Mouse (Mus musculus): ENCODE results near the gene Cxcl14. TPM values are rescaled to one million over a fixed set of nuclear protein-coding genes. Genes with fewer than 3 reads are reported as not detected.

Cxcl14 gene
- polyA plus RNA-seq, 1 experiment from 2014 or later, result 88.1 TPM

DNA sequence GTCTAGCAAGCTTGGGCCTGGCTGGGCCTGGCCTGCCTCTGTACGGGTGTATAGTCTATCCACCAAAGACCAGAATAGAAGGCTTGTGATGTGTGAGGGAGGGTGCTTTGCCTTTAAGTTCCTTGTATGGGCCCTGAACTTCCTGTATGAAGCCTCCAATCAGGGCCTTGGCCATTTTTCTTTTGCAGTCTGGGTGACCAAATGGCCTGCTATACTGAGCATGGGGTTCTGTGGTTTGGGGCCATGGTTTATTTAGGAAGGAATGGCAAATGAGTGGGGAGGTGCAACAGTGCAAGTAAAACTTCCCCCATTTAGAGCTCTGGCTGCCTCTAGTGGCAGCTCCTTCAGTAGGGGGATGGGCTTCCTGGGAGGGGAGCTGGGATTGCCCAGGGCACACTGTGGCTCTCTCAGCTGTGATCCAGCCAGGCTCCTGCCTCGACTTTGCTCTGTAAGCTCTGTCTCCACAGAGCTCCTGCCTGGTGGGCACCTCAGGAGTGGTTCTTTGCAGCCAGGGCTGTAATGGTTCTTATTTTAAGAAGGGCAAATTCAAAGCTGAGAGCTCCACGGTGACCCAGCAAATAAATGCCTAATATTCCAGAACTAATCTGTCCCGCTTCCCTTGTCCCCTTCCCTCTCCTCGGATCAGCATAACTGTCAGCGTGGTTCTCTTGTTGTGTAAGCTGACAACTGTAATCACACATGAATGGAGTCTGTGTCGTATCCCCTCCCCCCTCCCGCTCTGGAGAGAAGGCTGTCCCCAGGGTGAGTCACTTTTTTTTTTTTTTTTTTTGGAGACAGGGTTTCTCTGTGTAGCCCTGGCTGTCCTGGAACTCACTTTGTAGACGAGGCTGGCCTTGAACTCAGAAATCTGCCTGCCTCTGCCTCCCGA lies 38.7 kb upstream of the Cxcl14 start:
- Histone ChIP-seq H3K36me3 (ENCODE audit: insufficient read depth, low read length) (no peaks in the 10 kb centered on the region), H3K4me1 (replicated peaks; ENCODE audit: insufficient read depth, low read length) (no peaks in the 10 kb centered on the region), H3K4me3 (replicated peaks; ENCODE audit: low read depth, low read length) (no peak overlapping the region), H3K4me2 (ENCODE audit: low read length) (no peak overlapping the region), H3K27me3 (ENCODE audit: insufficient read depth, low read length) (no peaks in the 10 kb centered on the region), H3K9me3 (replicated peaks; ENCODE audit: low read length) (no peaks in the 10 kb centered on the region), H3K27ac (no peak overlapping the region), H3K9ac (ENCODE audit: low read depth, low read length) (no peak overlapping the region)
- WGBS, result 62% methylated on average over 10 of the region's 10 CpGs
- ATAC-seq (replicated peaks; ENCODE audit: low FRiP score, low read depth) (no peak), DNase-seq (ENCODE audit: low spot score) (no peak)
- no peak for TF ChIP-seq CTCF (IDR thresholded peaks at IDR 0.05; ENCODE audit: low read depth)

- no peaks in the 10 kb centered on the region for H3K36me3 ChIP-seq (ENCODE audit: insufficient read depth, low read length)
- no peak overlapping the region for H3K27ac ChIP-seq
- no peak overlapping the region for H3K9ac ChIP-seq (ENCODE audit: low read depth, low read length)
- TF ChIP-seq CTCF (IDR thresholded peaks at IDR 0.05; ENCODE audit: low read depth), result no peak
- H3K9me3 ChIP-seq (replicated peaks; ENCODE audit: low read length), result no peaks in the 10 kb centered on the region
- H3K4me2 ChIP-seq (ENCODE audit: low read length), result no peak overlapping the region
- DNase-seq (ENCODE audit: low spot score), result no peak
- no peaks in the 10 kb centered on the region for H3K4me1 ChIP-seq (replicated peaks; ENCODE audit: insufficient read depth, low read length)
- ATAC-seq (replicated peaks; ENCODE audit: low FRiP score, low read depth), result no peak
- 79% methylated on average over 8 of the region's 8 CpGs for whole genome bisulfite sequencing
- H3K4me3 ChIP-seq (replicated peaks; ENCODE audit: low read depth, low read length), result no peak overlapping the region
- H3K27me3 ChIP-seq (ENCODE audit: insufficient read depth, low read length), result no peaks in the 10 kb centered on the region
These were observed 37.9 kb upstream of the Cxcl14 start for GRCm38 (mm10) chr13:56334236-56334635.

- ATAC-seq (replicated peaks; ENCODE audit: low FRiP score, low read depth), result no peak
- TF ChIP-seq CTCF (IDR thresholded peaks at IDR 0.05; ENCODE audit: low read depth), result no peak
These were observed 36.0 kb upstream of the Cxcl14 start for GRCm38 (mm10) chr13:56332356-56332755.

GRCm38 (mm10) chr13:56330603-56331455 lies 34.5 kb upstream of the Cxcl14 start:
- DNase-seq (ENCODE audit: low spot score) (no peak), ATAC-seq (replicated peaks; ENCODE audit: low FRiP score, low read depth) (no peak)
- TF ChIP-seq CTCF (IDR thresholded peaks at IDR 0.05; ENCODE audit: low read depth), result no peak
- Histone ChIP-seq H3K9ac (ENCODE audit: low read depth, low read length) (no peak overlapping the region), H3K4me2 (ENCODE audit: low read length) (no peak overlapping the region), H3K9me3 (replicated peaks; ENCODE audit: low read length) (no peaks in the 10 kb centered on the region), H3K27me3 (ENCODE audit: insufficient read depth, low read length) (no peaks in the 10 kb centered on the region), H3K36me3 (ENCODE audit: insufficient read depth, low read length) (no peaks in the 10 kb centered on the region), H3K4me3 (replicated peaks; ENCODE audit: low read depth, low read length) (no peak overlapping the region), H3K27ac (no peak overlapping the region), H3K4me1 (replicated peaks; ENCODE audit: insufficient read depth, low read length) (no peaks in the 10 kb centered on the region)
- WGBS, result 58% methylated on average over 10 of the region's 10 CpGs

More at GRCm38 (mm10) chr13:56332356-56332755, 36.0 kb upstream of the Cxcl14 start:
- H3K27me3 ChIP-seq (ENCODE audit: insufficient read depth, low read length), result no peaks in the 10 kb centered on the region
- no peaks in the 10 kb centered on the region for H3K36me3 ChIP-seq (ENCODE audit: insufficient read depth, low read length)
- H3K9me3 ChIP-seq (replicated peaks; ENCODE audit: low read length), result no peaks in the 10 kb centered on the region
- H3K4me3 ChIP-seq (replicated peaks; ENCODE audit: low read depth, low read length), result no peak overlapping the region
- DNase-seq (ENCODE audit: low spot score), result no peak
- no peak overlapping the region for H3K9ac ChIP-seq (ENCODE audit: low read depth, low read length)
- no peaks in the 10 kb centered on the region for H3K4me1 ChIP-seq (replicated peaks; ENCODE audit: insufficient read depth, low read length)
- 73% methylated on average over 6 of the region's 6 CpGs for WGBS
- H3K4me2 ChIP-seq (ENCODE audit: low read length), result no peak overlapping the region
- no peak overlapping the region for H3K27ac ChIP-seq

DNA sequence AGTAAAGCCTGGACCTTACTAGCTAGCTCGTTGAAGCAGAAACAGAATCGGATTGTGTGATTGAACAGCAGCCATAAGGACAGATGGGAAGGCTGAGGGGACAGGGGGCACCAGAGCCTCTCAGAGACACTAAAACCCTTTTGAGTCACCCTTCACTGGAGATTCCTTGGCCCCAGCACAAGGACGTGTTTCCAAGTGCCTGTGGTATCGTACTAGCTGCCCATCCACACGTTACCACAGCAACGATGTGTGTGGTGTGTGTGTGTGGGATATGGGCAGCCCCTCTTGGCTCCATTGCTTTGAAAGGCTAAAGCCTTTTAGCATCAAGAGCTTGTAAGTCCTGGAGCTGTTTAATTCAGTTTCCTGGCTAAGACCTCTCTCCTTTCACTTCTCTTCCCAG lies 33.4 kb upstream of the Cxcl14 start:
- Histone ChIP-seq H3K4me3 (replicated peaks; ENCODE audit: low read depth, low read length) (no peak overlapping the region), H3K27ac (no peak overlapping the region), H3K4me1 (replicated peaks; ENCODE audit: insufficient read depth, low read length) (no peaks in the 10 kb centered on the region), H3K9me3 (replicated peaks; ENCODE audit: low read length) (no peaks in the 10 kb centered on the region), H3K36me3 (ENCODE audit: insufficient read depth, low read length) (no peaks in the 10 kb centered on the region), H3K9ac (ENCODE audit: low read depth, low read length) (no peak overlapping the region), H3K27me3 (ENCODE audit: insufficient read depth, low read length) (no peaks in the 10 kb centered on the region), H3K4me2 (ENCODE audit: low read length) (no peak overlapping the region)
- no peak for TF ChIP-seq CTCF (IDR thresholded peaks at IDR 0.05; ENCODE audit: low read depth)
- no peak for ATAC-seq (replicated peaks; ENCODE audit: low FRiP score, low read depth)
- WGBS, result 57% methylated on average over 6 of the region's 6 CpGs
- DNase-seq (ENCODE audit: low spot score), result no peak

- Histone ChIP-seq H3K4me2 (ENCODE audit: low read length) (no peak overlapping the region), H3K9me3 (replicated peaks; ENCODE audit: low read length) (no peaks in the 10 kb centered on the region), H3K9ac (ENCODE audit: low read depth, low read length) (no peak overlapping the region), H3K27me3 (ENCODE audit: insufficient read depth, low read length) (no peaks in the 10 kb centered on the region), H3K4me3 (replicated peaks; ENCODE audit: low read depth, low read length) (no peak overlapping the region), H3K4me1 (replicated peaks; ENCODE audit: insufficient read depth, low read length) (no peaks in the 10 kb centered on the region), H3K27ac (no peak overlapping the region), H3K36me3 (ENCODE audit: insufficient read depth, low read length) (no peaks in the 10 kb centered on the region)
- DNase-seq (ENCODE audit: low spot score) (no peak), ATAC-seq (replicated peaks; ENCODE audit: low FRiP score, low read depth) (no peak)
- 91% methylated on average over 6 of the region's 6 CpGs for WGBS
- TF ChIP-seq CTCF (IDR thresholded peaks at IDR 0.05; ENCODE audit: low read depth), result no peak
These were observed 32.8 kb upstream of the Cxcl14 start for GRCm38 (mm10) chr13:56329165-56329564.
